Mouse (Mus musculus): ENCODE data around the gene AI413582. TPM values are rescaled to one million over a fixed set of nuclear protein-coding genes. Genes with fewer than 3 reads are reported as not detected.

AI413582 gene
- total RNA-seq, 2 experiments from 2014 or later = 92.2 to 97.5 TPM

GRCm38 (mm10) chr17:27533354-27533753 is 32.2 kb downstream of the AI413582 start:
- intact Hi-C loops (cut with DNase I) = no loop called here
- no peak for DNase-seq (ENCODE audit: low spot score in 2 of 2)

- DNase-seq (ENCODE audit: low spot score in 2 of 2) = no peak
- intact Hi-C loops (cut with DNase I) = no loop called here
These were observed 33.5 kb downstream of the AI413582 start for GRCm38 (mm10) chr17:27532095-27532494.

GRCm38 (mm10) chr17:27528767-27529166 is 36.8 kb downstream of the AI413582 start:
- DNase-seq (ENCODE audit: low spot score in 2 of 2) = no peak
- intact Hi-C loops (cut with DNase I) = no loop called here

- intact Hi-C loops (cut with DNase I) = no loop called here
- DNase-seq (ENCODE audit: low spot score in 2 of 2) = no peak
These were observed 37.5 kb downstream of the AI413582 start for GRCm38 (mm10) chr17:27528030-27528429.

GRCm38 (mm10) chr17:27527188-27527587 is 38.4 kb downstream of the AI413582 start:
- no peak for DNase-seq (ENCODE audit: low spot score in 2 of 2)
- intact Hi-C loops (cut with DNase I) = no loop called here

- intact Hi-C loops (cut with DNase I) = no loop called here
- DNase-seq (ENCODE audit: low spot score in 2 of 2) = no peak
These were observed 42.4 kb downstream of the AI413582 start for GRCm38 (mm10) chr17:27523121-27523520.

GRCm38 (mm10) chr17:27521303-27521702 is 44.3 kb downstream of the AI413582 start, which contains the start of gene Grm4:
Grm4 (minus strand) TSS chr17:27521403.
- intact Hi-C loops (cut with DNase I) = loop anchor here (2.0 kb wide), 1 partner anchor 489 kb away; no protein-coding TSS in a partner anchor
- no peak for DNase-seq (ENCODE audit: low spot score in 2 of 2)

- DNase-seq (ENCODE audit: low spot score in 2 of 2) = peak; percentile 45 to 62
These were observed 45.0 kb downstream of the AI413582 start for GRCm38 (mm10) chr17:27520557-27520956.

GRCm38 (mm10) chr17:27518700-27519595 is 46.6 kb downstream of the AI413582 start:
- intact Hi-C loops (cut with DNase I) = loop anchor here (5.0 kb wide), 1 partner anchor 302 kb away; no protein-coding TSS in a partner anchor
- no peak for DNase-seq (ENCODE audit: low spot score in 2 of 2)

More at GRCm38 (mm10) chr17:27520557-27520956, 45.0 kb downstream of the AI413582 start:
- intact Hi-C loops (cut with DNase I) = loop anchor here (2.0 kb wide), 1 partner anchor 488 kb away; no protein-coding TSS in a partner anchor

- no peak for DNase-seq (ENCODE audit: low spot score in 2 of 2)
- intact Hi-C loops (cut with DNase I) = loop anchor here (5.0 kb wide), 1 partner anchor 301 kb away; no protein-coding TSS in a partner anchor
These were observed 47.3 kb downstream of the AI413582 start for GRCm38 (mm10) chr17:27518296-27518695.

GRCm38 (mm10) chr17:27513916-27514762 is 51.4 kb downstream of the AI413582 start:
- no peak for DNase-seq (ENCODE audit: low spot score in 2 of 2)
- intact Hi-C loops (cut with DNase I) = loop anchor here (5.0 kb wide), 1 partner anchor 322 kb away; no protein-coding TSS in a partner anchor

Other genes with a start within 250 kb of the AI413582 start
- gene Grm4, start 44.4 kb downstream of the AI413582 start, total RNA-seq (2021) = 10 to 100 TPM; 24.1 to 25.6 TPM
- gene Hmga1, start 9.3 kb downstream of the AI413582 start, total RNA-seq (2021) = 10 to 100 TPM; 40.0 to 47.9 TPM
- gene Nudt3, start 57.7 kb upstream of the AI413582 start, total RNA-seq (2021) = 100 to 1,000 TPM; 514 to 519 TPM
- not detected for gene RPS10-NUDT3, start 69.5 kb upstream of the AI413582 start, total RNA-seq (2021)
- gene Rps10, start 70.9 kb upstream of the AI413582 start, total RNA-seq (2021) = 100 to 1,000 TPM; 387 to 414 TPM
- gene Pacsin1, start 89.8 kb upstream of the AI413582 start, total RNA-seq (2021) = 100 to 1,000 TPM; 349 to 352 TPM
- under 1 TPM; 0.42 to 0.57 TPM for gene Spdef, start 163.2 kb upstream of the AI413582 start, total RNA-seq (2021)

Data from left cerebral cortex, postnatal 14 days (tissue).